27 mouse cellular contexts compared by ENCODE assay signal in genomic region chr2:154723473-154723872, GRCm38 (mm10). TPM values are rescaled to one million over a fixed set of nuclear protein-coding genes. Genes with fewer than 3 reads are reported as not detected.
"Had no signal": no experiment of that assay in that cellular context is flagged by ENCODE, and none has a peak within 500 bp of the region (broad histone marks: within the 10 kb centered on the region; RNA-seq: fewer than 3 reads in every experiment).

No protein-coding gene starts in this region.

- H3K9me3 ChIP-seq: heart, embryonic 10.5 days; heart, embryonic 12.5 days; hindbrain, embryonic 10.5 days; hindbrain, embryonic 12.5 days; intestine, embryonic 15.5 days; limb, embryonic 10.5 days; limb, embryonic 12.5 days; liver, embryonic 13.5 days had no signal

- H3K4me2 ChIP-seq: heart, embryonic 12.5 days; hindbrain, embryonic 12.5 days; hindbrain, embryonic 14.5 days; intestine, embryonic 15.5 days; limb, embryonic 12.5 days; liver, embryonic 11.5 days; liver, embryonic 13.5 days had no signal

- H3K36me3 ChIP-seq: heart, embryonic 10.5 days; heart, embryonic 12.5 days; hindbrain, embryonic 10.5 days; hindbrain, embryonic 12.5 days; intestine, embryonic 15.5 days; limb, embryonic 10.5 days; limb, embryonic 12.5 days; liver, embryonic 13.5 days had no signal

- ATAC-seq: forebrain, embryonic 16.5 days; hindbrain, embryonic 16.5 days; inflammation-experienced regulatory T-cells, adult 6 months; intestine, embryonic 15.5 days; intestine, postnatal 0 days had no signal

- H3K27ac ChIP-seq: gastrocnemius, adult 2 months; heart, embryonic 10.5 days; hindbrain, embryonic 10.5 days; hindbrain, embryonic 12.5 days; hindbrain, embryonic 14.5 days; intestine, embryonic 15.5 days; layer of hippocampus, adult 2 months; left cerebral cortex, adult 2 months; limb, embryonic 10.5 days; limb, embryonic 12.5 days; liver, embryonic 13.5 days had no signal

- H3K27me3 ChIP-seq: heart, embryonic 12.5 days; hindbrain, embryonic 12.5 days; intestine, embryonic 15.5 days; limb, embryonic 12.5 days had no signal

- H3K9ac ChIP-seq: heart, embryonic 12.5 days; hindbrain, embryonic 12.5 days; hindbrain, embryonic 14.5 days; intestine, embryonic 15.5 days; limb, embryonic 12.5 days; liver, embryonic 13.5 days had no signal

- DNase-seq: gastrocnemius, adult 2 months; gastrocnemius, postnatal 10 days; gastrocnemius, postnatal 25 days; heart, adult 18-20 months; heart, postnatal 4 days; kidney, adult 8-10 months; liver; liver, embryonic 13.5 days had no signal

- H3K4me1 ChIP-seq: heart, embryonic 10.5 days; heart, embryonic 12.5 days; liver, embryonic 13.5 days had no signal

- H3K4me3 ChIP-seq: gastrocnemius, adult 2 months; heart, embryonic 10.5 days; heart, embryonic 12.5 days; hindbrain, embryonic 10.5 days; hindbrain, embryonic 12.5 days; intestine, embryonic 15.5 days; layer of hippocampus, adult 2 months; left cerebral cortex, adult 2 months; limb, embryonic 10.5 days; limb, embryonic 12.5 days; liver, embryonic 13.5 days had no signal

RNA-seq across cellular contexts. Expression of gene Gm14214, which starts 46.4 kb away (rescaled TPM):
- polyA plus RNA-seq: forebrain, embryonic 16.5 days; frontal cortex, adult 2 months; heart, embryonic 10.5 days; heart, embryonic 12.5 days; heart, embryonic 14.5 days; heart, embryonic 16.5 days; hindbrain, embryonic 10.5 days; hindbrain, embryonic 12.5 days; hindbrain, embryonic 14.5 days; hindbrain, embryonic 16.5 days; inflammation-experienced regulatory T-cells, adult 6 months; intestine, embryonic 15.5 days; intestine, postnatal 0 days; limb, embryonic 10.5 days; limb, embryonic 12.5 days; limb, embryonic 14.5 days; liver, embryonic 11.5 days; liver, embryonic 13.5 days had no signal
